Mouse (Mus musculus): ENCODE measurements around the gene Prol1.
"Not testable (repeated sequence)": the region's sequence is repeated elsewhere in the genome, so short reads cannot be mapped to it uniquely, and the experiment has no call there.

The Prol1 gene

GRCm38 (mm10) chr5:88317012-88317411 is at the start of gene Prol1:
Gene Prol1 (plus strand): TSS chr5:88317312.
- no peak for DNase-seq (ENCODE audit: low read depth, low spot score)

GRCm38 (mm10) chr5:88268619-88269018 is 48.5 kb upstream of the Prol1 start, which contains the start of gene Gm7714:
Gene Gm7714 (plus strand): TSS chr5:88268919.
- no peak for DNase-seq (ENCODE audit: low read depth, low spot score)

GRCm38 (mm10) chr5:88311307-88311706 is 5.8 kb upstream of the Prol1 start:
- DNase-seq (ENCODE audit: low read depth, low spot score) = not testable (repeated sequence)

GRCm38 (mm10) chr5:88348533-88348932 is 31.4 kb downstream of the Prol1 start:
- DNase-seq (ENCODE audit: low read depth, low spot score) = not testable (repeated sequence)

- peak; percentile 2 for DNase-seq (ENCODE audit: low read depth, low spot score)
Observed at GRCm38 (mm10) chr5:88364768-88365167, 47.7 kb downstream of the Prol1 start.

- no peak for DNase-seq (ENCODE audit: low read depth, low spot score)
Observed at GRCm38 (mm10) chr5:88366886-88367285, 49.8 kb downstream of the Prol1 start.

- DNase-seq (ENCODE audit: low read depth, low spot score) = no peak
Observed at GRCm38 (mm10) chr5:88370578-88371232, 53.6 kb downstream of the Prol1 start.

GRCm38 (mm10) chr5:88372563-88372962 is 55.5 kb downstream of the Prol1 start:
- DNase-seq (ENCODE audit: low read depth, low spot score) = no peak

GRCm38 (mm10) chr5:88375808-88376207 is 58.7 kb downstream of the Prol1 start, which contains the start of gene Amtn:
Gene Amtn (plus strand): TSS chr5:88376108.
- DNase-seq (ENCODE audit: low read depth, low spot score) = no peak
